Mouse (Mus musculus): ENCODE results near the gene Gm7682.
"Not testable (repeated sequence)": the region's sequence is repeated elsewhere in the genome, so short reads cannot be mapped to it uniquely, and the experiment has no call there.

The Gm7682 gene

GRCm38 (mm10) chr5:94445484-94445883 lies at the start of gene Gm7682:
Gene Gm7682 (plus strand): TSS chr5:94445784.
- not testable (repeated sequence) for DNase-seq
